Mouse (Mus musculus): ENCODE data around the gene Bri3bp.

- TF ChIP-seq CTCF (conservative IDR thresholded peaks at IDR 0.05; ENCODE audit: low read length) (no peak), POU5F1 (IDR thresholded peaks at IDR 0.05; ENCODE audit: borderline replicate concordance, low read length) (no peak)
These were observed 36.7 kb downstream of the Bri3bp start for GRCm38 (mm10) chr5:125478037-125478436.
